Mouse (Mus musculus) hematopoietic stem cell, adult 5-6 weeks (primary cell): ENCODE results near the gene Plk1. TPM values are rescaled to one million over a fixed set of nuclear protein-coding genes. Genes with fewer than 3 reads are reported as not detected.

Experiments used
- ATAC-seq, 2 experiments: fragments of 125-278 bp in 1 of 2; replicated peaks in 1 of 2; 2 replicates each; pipeline ENCODE4 v1.8.0; 2016 to 2017; ENCODE audit warnings: inconsistent platforms in 2 of 2, mild to moderate bottlenecking in 2 of 2, moderate number of reproducible peaks in 2 of 2, low read depth in 1 of 2, moderate TSS enrichment in 1 of 2; ENCODE audit not compliant: low FRiP score in 2 of 2, poor library complexity in 2 of 2, severe bottlenecking in 2 of 2, insufficient read depth in 1 of 2, low TSS enrichment in 1 of 2
- total RNA-seq: library from RNA; stranded (forward); fragments of 172-1452, 232-1000 nt; gene quantifications from 2 replicates; pipeline ENCODE4 v1.2.3, GENCODE M21; 2017

Gene Plk1
- total RNA-seq, 1 experiment from 2014 or later: 43.2 TPM

DNA sequence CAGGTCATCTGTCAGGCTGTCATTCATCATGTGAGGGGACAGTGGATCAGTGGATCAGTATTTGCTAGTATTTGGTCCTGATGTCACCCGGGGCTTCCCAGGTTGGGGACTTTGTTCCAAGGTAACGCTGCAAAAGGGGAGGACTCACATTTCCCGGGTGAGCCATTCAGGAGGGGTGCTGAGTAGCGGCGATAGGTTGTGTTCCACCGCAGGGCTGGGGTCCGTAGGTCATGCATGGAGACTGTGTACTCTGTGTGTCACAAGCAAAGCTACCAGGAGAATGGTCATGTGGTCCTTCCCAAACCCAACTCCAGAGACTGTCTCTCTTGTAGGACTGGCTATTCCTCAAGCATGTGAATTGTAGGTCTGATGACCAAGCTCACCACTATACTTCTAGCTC lies 21.5 kb downstream of the Plk1 start:
- ATAC-seq: no peak

DNA sequence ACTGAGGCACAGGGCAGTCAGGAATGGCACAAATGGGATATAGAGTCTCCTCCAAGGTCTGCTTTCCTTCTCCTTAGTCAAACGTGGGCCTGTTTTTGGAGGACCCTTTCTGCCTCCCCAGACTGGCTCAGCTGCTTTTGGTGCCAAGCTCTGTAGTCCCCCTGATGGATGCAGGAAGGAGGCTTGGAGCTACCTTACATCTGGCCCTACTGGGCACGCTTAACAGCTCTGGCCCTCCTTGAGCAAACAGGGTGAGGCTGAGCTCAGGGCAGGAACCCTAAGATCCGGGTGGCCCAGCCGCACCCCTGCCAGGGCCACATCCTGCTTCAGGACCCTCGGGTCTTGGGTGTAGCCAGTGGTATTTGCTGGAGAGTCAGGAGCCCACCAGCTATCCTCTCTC lies 25.3 kb downstream of the Plk1 start:
- ATAC-seq: no peak

DNA sequence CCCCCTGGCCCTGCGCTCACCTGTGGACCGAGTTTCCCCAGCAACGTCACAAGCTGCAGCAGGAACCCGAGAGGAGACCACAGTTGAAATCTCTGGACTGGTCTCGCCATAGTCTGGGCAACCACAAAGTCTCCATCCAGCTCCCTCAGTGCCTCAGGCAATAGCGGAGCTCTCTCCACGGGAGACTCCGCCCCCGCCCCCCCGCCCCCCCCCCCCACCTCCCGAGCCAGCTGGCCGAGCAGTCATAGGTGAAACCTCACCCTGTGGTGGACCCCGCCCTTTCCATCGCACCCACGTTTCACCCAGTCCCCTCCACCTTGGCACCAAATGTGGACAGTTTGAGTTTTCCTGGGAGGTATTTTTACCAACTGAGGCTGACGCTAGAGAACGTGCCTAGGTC lies 26.8 kb downstream of the Plk1 start, which contains the start of gene Ern2:
Gene Ern2 (minus strand): TSS at position 165 of the 400 bp plus-strand sequence.
- ATAC-seq: no peak

DNA sequence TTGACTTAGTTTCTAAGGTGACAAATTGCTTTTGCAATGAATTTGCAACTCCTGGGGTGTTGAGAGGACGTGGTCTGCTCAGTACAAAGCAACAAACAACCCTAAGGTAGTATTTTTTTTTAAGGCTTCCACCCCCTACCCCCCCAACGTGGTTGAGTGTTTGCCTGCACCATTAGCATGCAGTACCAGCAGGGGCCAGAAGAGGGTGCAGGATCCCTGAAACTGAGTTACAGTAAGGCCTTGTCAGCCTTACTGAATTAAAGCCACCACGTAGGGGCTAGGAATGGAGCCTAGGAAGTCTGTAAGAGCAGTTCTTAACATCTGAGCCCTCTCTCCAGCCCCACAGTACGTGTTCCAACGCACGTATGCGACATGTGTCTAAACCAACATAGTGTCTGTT lies 30.2 kb downstream of the Plk1 start:
- ATAC-seq: peak; percentile 68 to 76; a peak in 2 of 4 replicates

DNA sequence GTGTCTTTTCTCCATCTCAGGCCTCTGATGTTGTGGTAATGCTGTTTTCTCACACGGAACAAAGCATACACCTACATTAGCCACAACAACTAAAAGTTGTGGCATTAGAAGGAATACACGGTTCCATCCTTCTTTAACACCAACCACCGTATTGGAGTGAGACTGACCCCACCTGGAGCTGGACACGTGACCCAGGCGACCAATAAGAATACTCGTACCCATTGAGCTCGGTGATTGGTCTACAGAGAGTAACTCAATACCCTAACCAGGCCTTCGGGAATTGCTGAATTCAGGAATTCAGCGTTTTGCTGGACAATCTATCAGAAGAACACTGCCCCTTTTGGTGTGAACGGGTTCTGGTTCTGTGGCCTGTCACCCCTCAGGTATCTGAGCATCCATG lies 31.9 kb downstream of the Plk1 start:
- no peak for ATAC-seq

DNA sequence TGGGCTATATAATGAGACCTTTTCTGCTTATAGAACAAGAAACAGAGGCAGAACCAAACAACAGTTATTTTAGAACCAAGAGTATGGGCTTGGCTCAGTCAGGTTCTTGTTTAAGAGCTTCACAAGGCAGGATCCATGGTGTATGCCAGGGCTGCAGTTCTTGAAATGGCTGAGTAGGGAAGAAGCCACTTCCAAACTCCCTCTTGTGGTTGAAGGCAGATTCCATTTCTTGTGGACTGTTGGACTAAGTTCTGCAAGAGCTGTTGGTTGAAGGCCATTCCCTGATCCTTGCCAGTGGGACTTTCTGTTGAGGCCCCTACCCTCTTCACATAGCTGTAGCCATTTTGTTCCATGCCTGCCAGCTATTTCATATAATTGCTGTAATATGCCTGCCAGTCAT lies 34.7 kb downstream of the Plk1 start:
- no peak for ATAC-seq

DNA sequence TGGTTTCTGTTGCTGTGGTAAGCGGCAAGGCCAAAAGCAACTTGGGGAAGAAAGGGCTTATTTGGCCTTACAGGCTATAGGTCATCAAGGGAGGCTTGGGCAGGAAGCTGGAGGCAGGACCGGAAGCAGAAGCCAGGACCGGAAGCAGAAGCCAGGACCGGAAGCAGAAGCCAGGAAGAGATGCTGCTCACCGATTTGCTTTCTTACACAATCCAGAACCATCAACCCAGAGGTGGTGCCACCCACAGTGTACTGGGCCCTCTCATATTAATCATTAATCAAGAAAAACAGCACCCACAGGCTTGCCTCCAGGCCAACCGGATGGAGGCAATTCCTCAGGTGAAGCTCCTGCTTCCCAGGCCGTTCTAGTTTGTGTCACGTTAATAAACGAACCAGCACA lies 37.5 kb downstream of the Plk1 start:
- ATAC-seq: 0 out of 4 replicates have a peak, but pooled peaks of 1 of the 2 experiments have one; percentile 14

DNA sequence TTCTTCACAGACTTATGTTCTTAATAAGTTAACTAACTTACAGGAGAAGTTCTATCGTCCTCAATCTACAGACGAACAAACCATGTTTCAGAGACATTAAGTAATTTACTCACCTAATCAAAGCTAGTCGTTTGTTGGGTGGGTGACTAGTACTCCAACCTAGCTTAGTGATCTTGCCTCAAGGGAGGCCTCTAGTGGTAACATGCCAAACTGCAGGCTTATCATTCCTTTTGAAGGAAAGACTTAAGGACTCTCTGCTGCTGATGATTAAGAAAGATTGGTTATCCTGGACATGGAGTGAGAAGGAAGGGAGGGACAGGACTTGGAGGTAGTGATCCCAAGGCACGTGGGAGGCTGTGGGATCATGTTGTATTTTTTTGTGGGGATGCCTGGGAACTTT lies 38.1 kb downstream of the Plk1 start:
- peak; percentile 56 to 57; a peak in 2 of 4 replicates for ATAC-seq

DNA sequence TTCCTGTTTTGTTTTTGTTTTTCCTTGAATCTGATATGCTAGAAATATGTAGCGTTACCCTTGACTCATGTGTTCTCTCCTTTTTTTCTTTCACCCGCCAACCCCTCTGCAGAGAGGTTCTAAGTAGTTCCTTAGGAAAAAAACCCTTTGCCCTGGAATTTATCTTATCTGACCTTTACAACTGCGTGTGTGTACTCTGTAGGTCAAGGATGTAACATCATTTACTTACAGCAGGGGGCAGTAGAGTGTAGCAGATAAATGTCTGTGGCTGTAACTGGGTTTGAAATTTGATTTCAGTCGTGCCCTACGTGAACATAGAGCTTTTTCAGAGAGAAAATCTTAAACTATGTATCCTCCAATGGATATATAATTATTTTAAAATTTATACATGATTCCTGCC lies 40.1 kb downstream of the Plk1 start:
- ATAC-seq: peak; percentile 47; a peak in 3 of 4 replicates

DNA sequence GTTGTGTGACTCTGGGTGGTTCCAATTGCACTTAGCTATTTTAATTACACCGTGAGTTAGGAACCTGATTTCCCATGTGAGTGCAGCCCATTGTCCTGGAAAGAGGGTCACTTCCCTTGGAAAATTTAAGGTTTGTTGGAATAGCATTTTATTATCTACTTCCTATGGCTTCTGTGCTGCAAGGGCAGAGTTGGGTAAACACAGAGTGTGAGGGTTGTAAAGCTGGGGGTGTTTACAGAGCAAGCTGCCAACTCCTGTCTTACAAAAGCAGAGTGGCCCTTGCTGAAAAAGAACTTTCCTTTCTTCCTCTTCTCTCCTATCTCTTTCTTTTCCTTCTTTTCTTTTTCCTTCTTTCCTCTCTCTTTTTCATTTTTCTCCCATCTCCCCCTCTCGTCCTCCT lies 44.7 kb downstream of the Plk1 start:
- ATAC-seq: no peak

DNA sequence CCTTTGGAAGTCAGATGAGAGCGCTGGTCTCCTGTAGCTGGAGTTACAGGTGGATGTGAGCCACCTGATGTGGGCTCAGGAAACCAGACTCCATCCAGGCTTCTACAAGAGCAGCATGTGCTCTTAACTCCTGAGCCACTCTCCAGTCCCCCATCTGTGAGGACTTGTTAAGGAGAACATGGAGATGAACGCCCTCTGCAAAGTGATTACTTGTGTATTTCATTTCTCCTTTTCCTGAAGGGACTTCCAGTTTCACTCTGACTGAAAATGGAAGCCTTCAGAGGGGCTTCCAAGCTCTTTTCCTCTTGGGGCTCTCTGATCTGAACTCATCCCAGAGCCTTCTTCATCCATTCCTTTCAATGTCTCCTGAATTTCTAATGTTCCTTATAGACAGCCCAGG lies 46.9 kb downstream of the Plk1 start:
- ATAC-seq: no peak

DNA sequence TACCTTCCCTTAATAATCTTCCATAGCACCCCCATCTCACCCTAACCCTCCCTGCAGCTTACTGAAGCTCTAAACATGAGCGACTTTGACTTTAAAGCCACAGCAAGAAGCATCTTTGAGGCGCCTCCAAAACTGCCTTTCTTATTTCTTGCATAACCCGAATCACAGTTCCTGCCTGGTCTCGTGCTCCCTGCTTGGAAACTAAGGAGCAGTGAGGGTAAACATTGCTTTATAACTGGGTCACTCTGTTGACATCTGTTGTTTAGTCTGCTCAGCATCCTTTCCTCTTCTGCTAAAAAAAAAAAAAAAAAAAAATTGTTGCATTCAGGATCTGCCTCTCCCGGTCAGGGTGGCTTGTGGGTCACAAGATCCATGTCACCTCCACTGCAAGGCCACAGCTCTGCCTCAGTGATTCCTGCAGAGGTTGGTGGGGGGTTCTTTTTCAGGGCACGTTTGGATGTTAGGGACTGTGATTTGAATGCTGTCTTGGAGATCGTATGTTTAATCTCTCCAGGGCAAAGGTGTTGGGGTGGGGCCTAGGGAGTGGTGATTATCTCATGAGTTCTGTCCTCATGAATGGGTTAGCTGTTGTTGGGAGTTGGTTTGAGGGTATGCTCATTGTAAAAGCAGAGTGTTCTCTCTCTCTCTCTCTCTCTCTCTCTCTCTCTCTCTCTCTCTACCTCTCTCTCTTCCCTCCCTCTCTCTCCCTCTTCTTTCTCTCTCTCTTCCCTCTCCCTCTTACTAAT lies 49.2 kb downstream of the Plk1 start:
- ATAC-seq: no peak

DNA sequence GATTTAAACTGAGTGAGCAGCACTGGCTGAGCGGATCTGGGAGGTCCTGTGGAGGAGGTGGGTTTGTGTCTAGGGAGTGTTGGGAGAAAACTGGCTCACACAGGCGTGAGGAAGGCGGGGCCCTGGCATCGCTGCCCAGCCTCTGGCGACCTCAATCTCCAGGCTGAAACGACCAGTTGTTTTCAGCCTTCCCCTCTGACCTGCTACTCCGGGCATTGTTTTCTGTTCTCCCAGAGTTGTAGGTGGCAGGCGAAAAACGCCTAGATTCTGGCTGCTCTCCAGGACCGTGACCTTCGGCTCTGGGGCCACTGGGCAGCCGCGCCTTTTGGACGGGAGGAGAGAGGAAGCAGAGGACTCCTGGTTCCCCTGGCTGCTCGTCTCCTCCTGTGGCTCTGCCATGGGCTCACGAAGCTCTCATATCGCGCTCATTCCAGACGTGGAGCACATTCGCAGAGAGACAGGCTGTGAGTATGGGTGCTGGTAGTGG lies 60.1 kb downstream of the Plk1 start, which contains the start of gene Chp2:
Gene Chp2 (plus strand): TSS at position 182 of the 487 bp plus-strand sequence.
- 0 out of 4 replicates have a peak, but pooled peaks of 1 of the 2 experiments have one; percentile 21 for ATAC-seq

Other genes starting within 250 kb of the Plk1 start
- 12.8 and 14.7 TPM in 2 replicates for gene Cog7, start 177.7 kb upstream of the Plk1 start, total RNA-seq
- 11.3 and 14.0 TPM in 2 replicates for gene Gga2, start 138.2 kb upstream of the Plk1 start, total RNA-seq
- 33.9 and 39.3 TPM in 2 replicates for gene Ubfd1, start 92.3 kb upstream of the Plk1 start, total RNA-seq
- 5.7 and 7.1 TPM in 2 replicates for gene Ears2, start 92.2 kb upstream of the Plk1 start, total RNA-seq
- gene Ndufab1, start 57.6 kb upstream of the Plk1 start, total RNA-seq: 74.9 and 110 TPM in 2 replicates
- gene Palb2, start 26.5 kb upstream of the Plk1 start, total RNA-seq: 14.0 and 27.4 TPM in 2 replicates
- 73.5 and 98.7 TPM in 2 replicates for gene Dctn5, start 26.4 kb upstream of the Plk1 start, total RNA-seq
- gene Ern2, start 26.8 kb downstream of the Plk1 start, total RNA-seq: not detected in 2 replicates
- gene Chp2, start 60.1 kb downstream of the Plk1 start, total RNA-seq: 0.88 TPM in 1 of 2 replicates, not detected in the other
- 11.8 and 15.6 TPM in 2 replicates for gene Prkcb, start 129.3 kb downstream of the Plk1 start, total RNA-seq